Mouse (Mus musculus) CH12.LX (cell line): ENCODE measurements around the gene Sar1b. TPM values are rescaled to one million over a fixed set of nuclear protein-coding genes. Genes with fewer than 3 reads are reported as not detected.

Experiments used
- DNase-seq: peaks from one replicate; pipeline ENCODE4 v3.0.0-alpha.2; 2013; ENCODE audit errors: extremely low read depth
- H3K27ac ChIP-seq: 2 replicates; pipeline ENCODE4 v1.5.1; 2012; ENCODE audit warnings: low read depth, mild to moderate bottlenecking, control low read depth, moderate library complexity; ENCODE audit not compliant: insufficient read depth
- H3K27me3 ChIP-seq: replicated peaks from 2 replicates; pipeline ENCODE3; 2012; ENCODE audit warnings: inconsistent platforms
- H3K36me3 ChIP-seq, 2 experiments: replicated peaks in 1 of 2; 2 replicates each; pipeline versions ENCODE3 to v1.6.1; 2012; ENCODE audit warnings: inconsistent platforms in 1 of 2, low read length in 1 of 2, mild to moderate bottlenecking in 1 of 2, mixed read lengths in 1 of 2, moderate library complexity in 1 of 2; ENCODE audit not compliant: control insufficient read depth in 1 of 2, insufficient read depth in 1 of 2
- H3K4me1 ChIP-seq, 2 experiments: 2 replicates each; pipeline ENCODE4 v1.6.1; 2012; ENCODE audit warnings: inconsistent platforms in 1 of 2, moderate library complexity in 1 of 2; ENCODE audit not compliant: insufficient read depth in 2 of 2, control insufficient read depth in 1 of 2
- H3K4me2 ChIP-seq: 2 replicates; pipeline ENCODE4 v1.6.1; 2012; ENCODE audit warnings: low read depth, mild to moderate bottlenecking, control low read depth; ENCODE audit not compliant: poor library complexity, insufficient read depth, severe bottlenecking
- H3K4me3 ChIP-seq, 3 experiments: fragments of 150-350 bp in 1 of 3; sonication (generic) in 1 of 3; replicated peaks in 1 of 3; 2 replicates each; pipeline versions ENCODE3 to v1.5.1; 2011 to 2012; ENCODE audit warnings: low read depth in 2 of 3, low read length in 2 of 3, mild to moderate bottlenecking in 2 of 3, moderate library complexity in 2 of 3, control low read depth in 1 of 3, improper control_type of control experiment in 1 of 3, inconsistent platforms in 1 of 3, mixed read lengths in 1 of 3; ENCODE audit not compliant: poor library complexity in 1 of 3
- H3K79me2 ChIP-seq: replicated peaks from 2 replicates; pipeline ENCODE4 v1.6.1; 2012; ENCODE audit warnings: mild to moderate bottlenecking, moderate library complexity; ENCODE audit not compliant: control insufficient read depth, poor library complexity, insufficient read depth, severe bottlenecking; ENCODE audit errors: extremely low read depth
- H3K9ac ChIP-seq: 2 replicates; pipeline ENCODE4 v1.6.1; 2012; ENCODE audit warnings: low read depth, mild to moderate bottlenecking, control low read depth, moderate library complexity; ENCODE audit not compliant: insufficient read depth
- H3K9me3 ChIP-seq: replicated peaks from 2 replicates; pipeline ENCODE3; 2012; ENCODE audit warnings: low read length, inconsistent platforms, mixed read lengths
- BHLHE40 ChIP-seq: IDR thresholded peaks from 2 replicates; pipeline ENCODE4 v1.6.1; 2011; ENCODE audit warnings: mild to moderate bottlenecking, low read depth, low read length, improper control_type of control experiment
- CHD2 ChIP-seq: IDR thresholded peaks from 2 replicates; pipeline ENCODE4 v1.6.1; 2011; ENCODE audit warnings: low read length, improper control_type of control experiment
- ELF1 ChIP-seq: IDR thresholded peaks from 2 replicates; pipeline ENCODE4 v1.6.1; 2014; ENCODE audit warnings: low read depth, mild to moderate bottlenecking, inconsistent platforms, low read length, improper control_type of control experiment
- EP300 ChIP-seq: IDR thresholded peaks from 2 replicates; pipeline ENCODE4 v1.6.1; 2011; ENCODE audit warnings: low read length, improper control_type of control experiment
- GABPA ChIP-seq: IDR thresholded peaks from 2 replicates; pipeline ENCODE4 v1.6.1; 2012; ENCODE audit warnings: low read depth, low read length, improper control_type of control experiment, inconsistent platforms; ENCODE audit not compliant: insufficient replicate concordance
- HCFC1 ChIP-seq: IDR thresholded peaks from 2 replicates; pipeline ENCODE4 v1.6.1; 2012; ENCODE audit warnings: low read depth, mild to moderate bottlenecking, inconsistent platforms, low read length, improper control_type of control experiment
- JUN ChIP-seq: IDR thresholded peaks from 2 replicates; pipeline ENCODE4 v1.6.1; 2011; ENCODE audit warnings: low read depth, mild to moderate bottlenecking, low read length, improper control_type of control experiment, moderate library complexity; ENCODE audit not compliant: insufficient read depth
- MAX ChIP-seq: IDR thresholded peaks from 2 replicates; pipeline ENCODE4 v1.6.1; 2011; ENCODE audit warnings: low read length, improper control_type of control experiment
- POLR2A ChIP-seq: IDR thresholded peaks from 2 replicates; pipeline ENCODE4 v1.6.1; 2011; ENCODE audit warnings: low read depth, mild to moderate bottlenecking, improper control_type of control experiment, low read length
- SIN3A ChIP-seq: IDR thresholded peaks from 2 replicates; pipeline ENCODE4 v1.6.1; 2012; ENCODE audit warnings: low read length, improper control_type of control experiment, inconsistent platforms
- TBP ChIP-seq: conservative IDR thresholded peaks from 2 replicates; pipeline ENCODE4 v1.6.1; 2011; ENCODE audit warnings: low read depth, low read length, improper control_type of control experiment
- TCF12 ChIP-seq: IDR thresholded peaks from 2 replicates; pipeline ENCODE4 v1.6.1; 2014; ENCODE audit warnings: low read depth, mild to moderate bottlenecking, inconsistent platforms, low read length, improper control_type of control experiment
- ZMIZ1 ChIP-seq: IDR thresholded peaks from 2 replicates; pipeline ENCODE4 v1.6.1; 2012; ENCODE audit warnings: low read depth, mild to moderate bottlenecking, inconsistent platforms, low read length, improper control_type of control experiment
- dilution Hi-C: fragments of 300-500 bp; cut with MboI; formaldehyde crosslinking; loops from 2 replicates; pipeline ENCODE4 v1.14.3; 2020; ENCODE audit warnings: low sequenced_read_pairs; ENCODE audit not compliant: extremely low pct_unique_long_range_greater_than_20kb, extremely low pct_ligation_motif_present
- in situ Hi-C: fragments of 300-500 bp; cut with MboI; formaldehyde crosslinking; loops from 3 replicates; pipeline ENCODE4 v1.14.3; 2019; ENCODE audit warnings: low sequenced_read_pairs, low pct_ligation_motif_present, low pct_unique_long_range_greater_than_20kb, mixed read lengths
- polyA plus RNA-seq: library from polyadenylated mRNA; unstranded; fragments of >175 nt; gene quantifications from 2 replicates; pipeline ENCODE4 v1.2.1, GENCODE M21; 2012; ENCODE audit warnings: low read depth; ENCODE audit not compliant: insufficient read length
- total RNA-seq, 2 experiments: library from RNA; depleted of rRNA; stranded (reverse); fragments of 300-350 nt in 1 of 2; fragments of >200 nt in 1 of 2; gene quantifications; 2 replicates each; pipeline ENCODE4 v1.2.3; 2012 to 2014

Gene Sar1b
- total and polyA plus RNA-seq, 3 experiments = 79.3 to 258 (median 171) TPM

DNA sequence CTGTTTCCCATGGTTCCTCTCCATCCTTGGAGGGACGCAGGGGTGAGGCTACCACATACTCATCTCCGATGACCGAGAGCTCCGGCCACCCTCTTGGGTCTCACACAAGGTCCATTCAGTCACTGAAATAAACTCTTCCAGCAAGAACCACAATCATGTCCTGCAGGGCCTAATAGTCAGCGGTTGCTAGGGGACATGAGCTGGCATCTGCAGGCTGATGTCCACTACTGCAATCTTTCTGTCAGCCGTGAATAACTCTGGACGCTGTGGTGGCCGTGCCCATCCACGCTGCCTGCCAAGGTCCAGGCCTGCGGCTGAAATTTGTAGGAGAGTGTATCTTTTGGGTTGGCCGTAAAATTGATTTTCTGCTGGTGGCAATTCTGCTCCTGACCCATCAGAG is 59.8 kb downstream of the Sar1b start:
- H3K36me3 ChIP-seq = peaks cover 95 to 99% of the 10 kb centered on the region in 2 experiments
- no peak for TF ChIP-seq MAX
- TF ChIP-seq TCF12 = no peak
- TF ChIP-seq SIN3A = 0 out of 2 replicates have a peak, but pooled peaks have one; percentile 1
- no peak for TF ChIP-seq TBP
- no peak; the same call in 1 of the 2 replicates for TF ChIP-seq POLR2A
- TF ChIP-seq BHLHE40 = no peak
- TF ChIP-seq EP300 = no peak
- H3K79me2 ChIP-seq = peaks cover 38% of the 10 kb centered on the region
- dilution Hi-C loops (no loop called here), in situ Hi-C loops (loop anchor here (10.0 kb wide), 1 partner anchor 142 kb away; the partner anchor contains the start of gene Cdkn2aipnl)
- DNase-seq = no peak
- H3K4me1 ChIP-seq = peaks cover 62 to 81% of the 10 kb centered on the region in 2 experiments
- peak overlapping the region; percentile 67 for H3K27ac ChIP-seq
- no peak overlapping the region for H3K9ac ChIP-seq
- H3K4me3 ChIP-seq = no peak overlapping the region
- peaks cover 4% of the 10 kb centered on the region for H3K9me3 ChIP-seq
- H3K27me3 ChIP-seq = no peaks in the 10 kb centered on the region
- H3K4me2 ChIP-seq = no peak overlapping the region

DNA sequence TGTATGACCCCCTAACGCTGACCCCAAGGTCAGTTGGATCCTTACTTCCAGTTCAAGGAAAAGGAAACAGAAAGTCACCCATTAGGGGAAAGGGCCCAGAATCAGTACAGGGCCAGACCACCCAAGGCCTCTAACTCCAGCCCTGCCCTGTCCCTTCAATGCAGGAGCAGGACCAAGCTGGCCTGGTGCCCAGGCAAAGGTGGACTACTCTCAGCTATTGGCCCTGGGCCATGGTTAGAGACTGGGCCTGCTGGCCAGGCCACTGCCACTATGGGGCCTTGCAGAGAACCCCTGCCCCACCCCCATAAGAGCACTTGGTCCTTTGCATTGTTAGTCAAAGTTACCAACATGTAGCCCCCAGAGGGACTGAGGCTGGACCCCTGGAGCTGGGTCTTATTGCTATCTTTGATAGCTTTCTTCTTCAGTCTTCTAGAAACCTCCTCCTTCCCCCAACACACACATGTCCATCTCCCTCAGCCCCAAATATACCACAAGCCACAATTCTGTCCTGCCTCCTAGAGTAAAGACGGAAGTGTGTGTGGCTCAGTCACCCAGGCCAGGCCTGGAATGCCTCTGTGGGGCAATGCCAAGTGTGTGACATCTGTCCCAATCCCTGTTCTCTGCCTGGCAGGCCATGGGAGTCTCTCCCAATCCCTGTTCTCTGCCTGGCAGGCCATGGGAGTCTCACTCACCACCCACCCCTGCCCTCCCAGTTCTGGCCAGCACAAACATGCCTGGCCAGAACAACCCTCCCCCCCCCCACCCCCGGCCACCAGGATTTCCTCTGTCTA is 60.7 kb downstream of the Sar1b start:
- no peaks in the 10 kb centered on the region for H3K27me3 ChIP-seq
- dilution Hi-C loops (no loop called here), in situ Hi-C loops (loop anchor here (10.0 kb wide), 1 partner anchor 141 kb away; the partner anchor contains the start of gene Cdkn2aipnl)
- peaks cover 4% of the 10 kb centered on the region for H3K9me3 ChIP-seq
- peaks cover 41% of the 10 kb centered on the region for H3K79me2 ChIP-seq
- no peak overlapping the region for H3K4me3 ChIP-seq
- DNase-seq = no peak
- no peak overlapping the region for H3K4me2 ChIP-seq
- no peak for TF ChIP-seq ELF1
- no peak for TF ChIP-seq BHLHE40
- TF ChIP-seq TBP = no peak
- peaks cover 93 to 98% of the 10 kb centered on the region in 2 experiments for H3K36me3 ChIP-seq
- no peak overlapping the region for H3K9ac ChIP-seq
- H3K4me1 ChIP-seq = peaks cover 54 to 72% of the 10 kb centered on the region in 2 experiments
- H3K27ac ChIP-seq = peak overlapping the region; percentile 68

GRCm38 (mm10) chr11:51824867-51825424 is 61.5 kb downstream of the Sar1b start:
- Histone ChIP-seq H3K27ac (peak overlapping the region; percentile 47; the same call in 1 of the 2 replicates), H3K9ac (no peak overlapping the region), H3K4me2 (no peak overlapping the region), H3K79me2 (peaks cover 42% of the 10 kb centered on the region), H3K4me1 (peaks cover 47 to 66% of the 10 kb centered on the region in 2 experiments), H3K36me3 (peaks cover 92 to 98% of the 10 kb centered on the region in 2 experiments), H3K4me3 (no peak overlapping the region), H3K9me3 (peaks cover 4% of the 10 kb centered on the region), H3K27me3 (no peaks in the 10 kb centered on the region)
- TF ChIP-seq CHD2 = no peak
- no peak for TF ChIP-seq GABPA
- no peak for TF ChIP-seq TCF12
- no peak for TF ChIP-seq JUN
- no peak for TF ChIP-seq ZMIZ1
- TF ChIP-seq HCFC1 = no peak
- no peak for TF ChIP-seq TBP
- TF ChIP-seq POLR2A = no peak
- in situ Hi-C loops = loop anchor here (10.0 kb wide), 1 partner anchor 140 kb away; the partner anchor contains the start of gene Cdkn2aipnl
- dilution Hi-C loops = no loop called here
- DNase-seq = no peak
